Mouse (Mus musculus) lung, embryonic 14.5 days (tissue): ENCODE data around the gene Syndig1. TPM values are rescaled to one million over a fixed set of nuclear protein-coding genes. Genes with fewer than 3 reads are reported as not detected.

ENCODE experiments used
- ATAC-seq: fragments of 200-750 bp; cut with Nextera tagmentation; 2 replicates; pipeline ENCODE4 v1.8.0; 2017; ENCODE audit warnings: mild to moderate bottlenecking, moderate TSS enrichment, moderate library complexity; ENCODE audit not compliant: insufficient read depth
- DNase-seq: peaks from one replicate; pipeline ENCODE4 v3.0.0-alpha.2; 2015
- H3K27ac ChIP-seq: fragments of 300-500 bp; sonication (generic); 2 replicates; pipeline ENCODE4 v1.5.1; 2014; ENCODE audit warnings: low read depth, mild to moderate bottlenecking, moderate library complexity
- H3K27me3 ChIP-seq: fragments of 300-500 bp; sonication (generic); 2 replicates; pipeline ENCODE4 v1.6.1; 2014; ENCODE audit warnings: low read length, control low read depth; ENCODE audit not compliant: insufficient read depth
- H3K36me3 ChIP-seq: fragments of 300-500 bp; sonication (generic); 2 replicates; pipeline ENCODE4 v1.6.1; 2014; ENCODE audit warnings: control low read depth; ENCODE audit not compliant: insufficient read depth
- H3K4me1 ChIP-seq: fragments of 300-500 bp; sonication (generic); 2 replicates; pipeline ENCODE4 v1.6.1; 2014; ENCODE audit warnings: antibody characterized with exemption, control low read depth; ENCODE audit not compliant: insufficient read depth
- H3K4me2 ChIP-seq: fragments of 300-500 bp; sonication (generic); 2 replicates; pipeline ENCODE4 v1.6.1; 2014; ENCODE audit warnings: mild to moderate bottlenecking
- H3K4me3 ChIP-seq: fragments of 300-500 bp; sonication (generic); 2 replicates; pipeline ENCODE4 v1.5.1; 2014; ENCODE audit warnings: low read depth, low read length
- H3K9ac ChIP-seq: fragments of 300-500 bp; sonication (generic); 2 replicates; pipeline ENCODE4 v1.6.1; 2014
- H3K9me3 ChIP-seq: fragments of 300-500 bp; sonication (generic); 2 replicates; pipeline ENCODE4 v1.6.1; 2016; ENCODE audit warnings: low read depth, low read length, control low read depth
- CTCF ChIP-seq: IDR thresholded peaks from 2 replicates; pipeline ENCODE4 v1.5.1; 2016; ENCODE audit warnings: antibody characterized with exemption, low read depth
- WGBS: fragments of 180-500 bp; shearing (Covaris S2); extraction: QIAGEN DNeasy Blood & Tissue Kit; methylation state at CpG from one replicate; pipeline ENCODE4 v1.1.7; 2014; 5-methylcytosine and 5-hydroxymethylcytosine counted together
- polyA plus RNA-seq: library from polyadenylated mRNA; unstranded; fragments of >200 nt; fragmentation: Nextera tagmentation; extraction: Ambion mirVana; gene quantifications from 2 replicates; pipeline ENCODE4 v1.2.1, GENCODE M21; 2014

Syndig1 gene
- polyA plus RNA-seq, 1 experiment from 2014 or later, result 4.2 TPM

GRCm38 (mm10) chr2:149917162-149917561 lies 88.2 kb downstream of the Syndig1 start:
- Histone ChIP-seq H3K27me3 (no peaks in the 10 kb centered on the region), H3K4me3 (no peak overlapping the region), H3K4me2 (no peak overlapping the region), H3K27ac (no peak overlapping the region), H3K36me3 (no peaks in the 10 kb centered on the region), H3K9me3 (no peaks in the 10 kb centered on the region), H3K4me1 (no peaks in the 10 kb centered on the region), H3K9ac (no peak overlapping the region)
- DNase-seq (no peak), ATAC-seq (no peak)
- WGBS, result 78% methylated on average over 3 of the region's 3 CpGs
- no peak for TF ChIP-seq CTCF

- Histone ChIP-seq H3K36me3 (no peaks in the 10 kb centered on the region), H3K4me1 (no peaks in the 10 kb centered on the region), H3K9me3 (no peaks in the 10 kb centered on the region), H3K9ac (no peak overlapping the region), H3K27ac (no peak overlapping the region), H3K4me3 (no peak overlapping the region), H3K27me3 (no peaks in the 10 kb centered on the region), H3K4me2 (no peak overlapping the region)
- 39% methylated on average over 2 of the region's 2 CpGs for WGBS
- TF ChIP-seq CTCF, result no peak
- DNase-seq (no peak), ATAC-seq (no peak)
Observed at GRCm38 (mm10) chr2:149923561-149923960, 94.5 kb downstream of the Syndig1 start.

DNA sequence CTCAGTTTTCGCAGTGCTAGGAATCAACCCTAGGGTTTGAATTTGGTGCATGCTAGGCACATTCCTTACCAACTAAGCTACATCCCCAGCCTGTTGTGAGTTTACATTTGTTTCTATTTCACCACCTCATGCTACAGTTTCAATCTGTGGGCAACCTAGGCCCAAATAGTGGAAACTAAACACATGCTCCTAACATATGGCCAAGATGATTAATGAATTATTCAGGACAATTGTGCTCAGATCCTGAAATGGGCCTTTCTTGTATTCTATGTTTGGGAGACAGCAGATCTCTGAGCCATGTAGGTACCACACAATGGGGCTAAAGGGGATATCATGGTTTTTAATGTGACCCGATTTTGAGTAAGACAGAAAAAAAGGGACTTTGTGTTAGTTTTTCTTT lies 96.9 kb downstream of the Syndig1 start:
- no peak overlapping the region for H3K27ac ChIP-seq
- H3K4me1 ChIP-seq, result no peaks in the 10 kb centered on the region
- 82% methylated on average over 2 of the region's 2 CpGs for WGBS
- TF ChIP-seq CTCF, result no peak
- H3K36me3 ChIP-seq, result no peaks in the 10 kb centered on the region
- H3K9ac ChIP-seq, result no peak overlapping the region
- H3K27me3 ChIP-seq, result no peaks in the 10 kb centered on the region
- H3K4me3 ChIP-seq, result no peak overlapping the region
- DNase-seq, result no peak
- H3K9me3 ChIP-seq, result no peaks in the 10 kb centered on the region
- ATAC-seq, result no peak
- H3K4me2 ChIP-seq, result no peak overlapping the region

DNA sequence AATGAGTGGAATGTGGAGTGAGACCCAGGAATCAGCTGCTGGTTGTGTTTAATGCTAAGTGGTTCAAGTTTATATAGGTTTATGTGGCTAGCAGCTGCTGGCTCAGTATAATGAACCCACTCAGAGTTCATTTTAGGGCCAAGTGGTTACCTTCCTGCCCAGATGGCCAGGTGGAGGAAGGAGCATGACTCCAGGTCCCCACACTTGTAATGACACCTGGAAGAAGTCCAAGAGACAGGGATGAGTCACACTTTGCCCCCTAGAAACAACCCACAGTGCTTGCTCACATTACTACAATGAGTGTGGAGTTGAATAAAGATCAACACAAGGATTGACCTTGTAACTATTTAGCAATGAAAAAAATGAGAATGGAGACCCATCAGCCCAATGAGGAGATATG lies 98.0 kb downstream of the Syndig1 start:
- H3K27me3 ChIP-seq, result no peaks in the 10 kb centered on the region
- ATAC-seq, result no peak
- no peak for DNase-seq
- no peak for TF ChIP-seq CTCF
- H3K4me1 ChIP-seq, result no peaks in the 10 kb centered on the region
- H3K4me3 ChIP-seq, result no peak overlapping the region
- no peak overlapping the region for H3K4me2 ChIP-seq
- H3K9ac ChIP-seq, result no peak overlapping the region
- no peak overlapping the region for H3K27ac ChIP-seq
- no peaks in the 10 kb centered on the region for H3K9me3 ChIP-seq
- H3K36me3 ChIP-seq, result no peaks in the 10 kb centered on the region

DNA sequence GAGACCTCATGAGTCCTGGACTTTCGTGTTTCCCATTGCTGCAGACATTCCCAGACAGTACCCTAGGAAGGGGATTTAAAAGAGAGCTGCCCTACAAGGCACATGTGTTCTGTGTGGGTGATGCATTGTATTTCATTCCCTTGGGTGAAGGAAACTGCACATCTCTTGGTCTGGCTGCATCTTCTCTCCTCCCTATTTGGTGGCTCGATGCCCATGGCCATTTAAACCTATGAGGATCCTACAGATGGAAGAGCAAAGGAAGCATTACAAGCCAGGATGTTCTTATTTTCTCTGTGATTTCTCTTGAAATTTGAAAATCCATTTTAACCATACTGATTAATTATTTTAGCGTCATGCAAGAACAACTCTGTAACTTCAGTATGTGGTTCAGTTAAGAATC lies 98.5 kb downstream of the Syndig1 start:
- Histone ChIP-seq H3K4me1 (no peaks in the 10 kb centered on the region), H3K4me2 (no peak overlapping the region), H3K9me3 (no peaks in the 10 kb centered on the region), H3K36me3 (no peaks in the 10 kb centered on the region), H3K4me3 (no peak overlapping the region), H3K27me3 (no peaks in the 10 kb centered on the region), H3K9ac (no peak overlapping the region), H3K27ac (no peak overlapping the region)
- ATAC-seq (no peak), DNase-seq (no peak)
- no peak for TF ChIP-seq CTCF
- WGBS, result 84% methylated on average over 3 of the region's 3 CpGs

GRCm38 (mm10) chr2:149929986-149930385 lies 101.0 kb downstream of the Syndig1 start:
- H3K9ac ChIP-seq, result no peak overlapping the region
- no peak for DNase-seq

GRCm38 (mm10) chr2:149931111-149931510 lies 102.1 kb downstream of the Syndig1 start:
- Histone ChIP-seq H3K9ac (no peak overlapping the region), H3K4me1 (no peaks in the 10 kb centered on the region), H3K36me3 (no peaks in the 10 kb centered on the region), H3K9me3 (no peaks in the 10 kb centered on the region), H3K4me2 (no peak overlapping the region), H3K27me3 (no peaks in the 10 kb centered on the region), H3K4me3 (no peak overlapping the region), H3K27ac (no peak overlapping the region)
- no peak for TF ChIP-seq CTCF
- DNase-seq (no peak), ATAC-seq (no peak)
- 62% methylated on average over 2 of the region's 2 CpGs for WGBS

More at GRCm38 (mm10) chr2:149929986-149930385, 101.0 kb downstream of the Syndig1 start:
- no peak overlapping the region for H3K4me3 ChIP-seq
- H3K4me2 ChIP-seq, result no peak overlapping the region
- 58% methylated on average over 5 of the region's 5 CpGs for WGBS
- H3K9me3 ChIP-seq, result no peaks in the 10 kb centered on the region
- H3K36me3 ChIP-seq, result no peaks in the 10 kb centered on the region
- ATAC-seq, result no peak
- no peaks in the 10 kb centered on the region for H3K27me3 ChIP-seq
- H3K4me1 ChIP-seq, result no peaks in the 10 kb centered on the region
- H3K27ac ChIP-seq, result no peak overlapping the region
- no peak for TF ChIP-seq CTCF

DNA sequence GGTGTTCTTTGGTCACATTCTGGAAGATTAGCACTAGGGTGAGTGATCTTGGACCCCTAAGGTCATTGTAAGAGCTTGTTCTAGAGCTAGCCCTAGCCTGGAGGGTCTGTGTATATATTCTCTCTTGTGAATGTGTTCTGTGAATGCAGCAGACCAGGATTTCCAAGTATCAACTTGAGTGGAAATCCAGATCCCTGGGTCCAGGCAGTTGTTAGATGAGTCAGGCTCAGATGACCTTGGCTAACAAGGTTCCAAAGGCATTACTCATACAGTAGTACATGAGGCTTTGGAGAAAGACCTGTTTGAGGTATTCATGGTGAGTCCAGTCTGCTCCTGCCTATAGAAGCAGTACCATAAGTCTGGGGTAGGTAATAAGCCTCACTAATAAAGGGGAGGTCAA lies 103.1 kb downstream of the Syndig1 start:
- no peak overlapping the region for H3K4me2 ChIP-seq
- ATAC-seq, result no peak
- H3K4me1 ChIP-seq, result no peaks in the 10 kb centered on the region
- DNase-seq, result no peak
- H3K9ac ChIP-seq, result no peak overlapping the region
- no peak overlapping the region for H3K27ac ChIP-seq
- no peaks in the 10 kb centered on the region for H3K9me3 ChIP-seq
- H3K36me3 ChIP-seq, result no peaks in the 10 kb centered on the region
- TF ChIP-seq CTCF, result no peak
- no peaks in the 10 kb centered on the region for H3K27me3 ChIP-seq
- H3K4me3 ChIP-seq, result no peak overlapping the region
